Mouse (Mus musculus) leukemia stem cell, adult 10-12 weeks (primary cell): ENCODE measurements around the gene Hcfc1. TPM values are rescaled to one million over a fixed set of nuclear protein-coding genes. Genes with fewer than 3 reads are reported as not detected.

Experiments used
- polyA plus RNA-seq: library from polyadenylated mRNA; stranded (reverse); fragments of >175 nt; gene quantifications from 2 replicates; pipeline ENCODE4 v1.2.3, GENCODE M21; 2012; ENCODE audit warnings: low replicate concordance

Hcfc1 gene
- 177 and 378 TPM in 2 replicates for polyA plus RNA-seq

GRCm38 (mm10) chrX:73966248-73967176 is at the start of gene Hcfc1:
Gene Hcfc1 (minus strand): TSS chrX:73966357.

GRCm38 (mm10) chrX:73930402-73931062 is 35.6 kb downstream of the Hcfc1 start, which contains the start of gene Renbp:
Gene Renbp (minus strand): TSS chrX:73930850.

GRCm38 (mm10) chrX:73921823-73922549 is 44.2 kb downstream of the Hcfc1 start, which contains the start of the genes Arhgap4 and Naa10:
Gene Arhgap4 (minus strand): TSS chrX:73921870.
Gene Naa10 (minus strand): TSS chrX:73921944.

GRCm38 (mm10) chrX:73895719-73896118 is 70.4 kb downstream of the Hcfc1 start, which contains the start of gene L1cam:
Gene L1cam (minus strand): TSS chrX:73896105.

Other genes with a start within 250 kb of the Hcfc1 start
- gene Abcd1, start 249.8 kb downstream of the Hcfc1 start, polyA plus RNA-seq = 10.7 and 18.0 TPM in 2 replicates
- gene Plxnb3, start 209.3 kb downstream of the Hcfc1 start, polyA plus RNA-seq = 0.75 and 0.76 TPM in 2 replicates
- 3.0 and 9.8 TPM in 2 replicates for gene Srpk3, start 192.0 kb downstream of the Hcfc1 start, polyA plus RNA-seq
- 21.6 and 28.2 TPM in 2 replicates for gene Idh3g, start 179.5 kb downstream of the Hcfc1 start, polyA plus RNA-seq
- gene Ssr4, start 179.3 kb downstream of the Hcfc1 start, polyA plus RNA-seq = 13.6 and 32.8 TPM in 2 replicates
- gene Pdzd4, start 141.4 kb downstream of the Hcfc1 start, polyA plus RNA-seq = 0.80 and 1.3 TPM in 2 replicates
- 0.46 TPM in 1 of 2 replicates, not detected in the other for gene Avpr2, start 74.3 kb downstream of the Hcfc1 start, polyA plus RNA-seq
- gene L1cam, start 70.3 kb downstream of the Hcfc1 start, polyA plus RNA-seq = 0.76 and 0.90 TPM in 2 replicates
- gene Arhgap4, start 44.5 kb downstream of the Hcfc1 start, polyA plus RNA-seq = 14.9 and 31.1 TPM in 2 replicates
- gene Naa10, start 44.4 kb downstream of the Hcfc1 start, polyA plus RNA-seq = 50.5 and 132 TPM in 2 replicates
- 2.2 and 22.1 TPM in 2 replicates for gene Renbp, start 35.5 kb downstream of the Hcfc1 start, polyA plus RNA-seq
- gene Irak1, start 57.6 kb upstream of the Hcfc1 start, polyA plus RNA-seq = 374 and 449 TPM in 2 replicates
- not detected in 2 replicates for gene Opn1mw, start 161.1 kb upstream of the Hcfc1 start, polyA plus RNA-seq
- 27.3 and 47.4 TPM in 2 replicates for gene Mecp2, start 169.0 kb upstream of the Hcfc1 start, polyA plus RNA-seq
- not detected in 2 replicates for gene Tex28, start 201.5 kb upstream of the Hcfc1 start, polyA plus RNA-seq
- gene Tktl1, start 210.9 kb upstream of the Hcfc1 start, polyA plus RNA-seq = not detected in 2 replicates